Mouse (Mus musculus): ENCODE data around the gene Zfp772.
"Not testable (repeated sequence)": the region's sequence is repeated elsewhere in the genome, so short reads cannot be mapped to it uniquely, and the experiment has no call there.

Gene Zfp772

GRCm38 (mm10) chr7:7209313-7210151, at the start of gene Zfp772:
Zfp772 (minus strand) TSS chr7:7209998.
- DNase-seq (ENCODE audit: extremely low read depth, insufficient read length, low spot score), result peak; percentile 32

- not testable (repeated sequence) for DNase-seq (ENCODE audit: extremely low read depth, insufficient read length, low spot score)
Measured at GRCm38 (mm10) chr7:7247228-7247627, 37.4 kb upstream of the Zfp772 start, which contains the start of gene Vmn2r29. Vmn2r29 (minus strand) TSS chr7:7247328.

- peak; percentile 39 for DNase-seq (ENCODE audit: extremely low read depth, insufficient read length, low spot score)
Measured at GRCm38 (mm10) chr7:7188191-7188942, 21.4 kb downstream of the Zfp772 start.

GRCm38 (mm10) chr7:7187417-7188190, 22.2 kb downstream of the Zfp772 start:
- no peak for DNase-seq (ENCODE audit: extremely low read depth, insufficient read length, low spot score)

- no peak for DNase-seq (ENCODE audit: extremely low read depth, insufficient read length, low spot score)
Measured at GRCm38 (mm10) chr7:7185897-7186296, 23.9 kb downstream of the Zfp772 start.

- DNase-seq (ENCODE audit: extremely low read depth, insufficient read length, low spot score), result peak; percentile 64
Measured at GRCm38 (mm10) chr7:7171227-7172147, 38.3 kb downstream of the Zfp772 start, which contains the start of gene Zfp418. Zfp418 (plus strand) TSS chr7:7171330.

Measured in 3134 (cell line).